Mouse (Mus musculus): ENCODE results near the gene Mfap1a.

- TF ChIP-seq GATA1 (IDR thresholded peaks at IDR 0.05; ENCODE audit: low read length) (no peak), TAL1 (IDR thresholded peaks at IDR 0.05; ENCODE audit: low read length) (no peak)
Observed at GRCm38 (mm10) chr2:121453917-121454316, 52.5 kb downstream of the Mfap1a start.
